Mouse (Mus musculus) hindbrain, embryonic 14.5 days (tissue): Measurements from ENCODE around the gene Vwa3b. TPM values are rescaled to one million over a fixed set of nuclear protein-coding genes. Genes with fewer than 3 reads are reported as not detected.

ENCODE experiments used
- ATAC-seq: fragments of 200-750 bp; cut with Nextera tagmentation; 2 replicates; pipeline ENCODE4 v1.8.0; 2017; ENCODE audit warnings: moderate number of reproducible peaks, mild to moderate bottlenecking, moderate TSS enrichment, moderate library complexity; ENCODE audit not compliant: low FRiP score
- DNase-seq: peaks from one replicate; pipeline ENCODE4 v3.0.0-alpha.2; 2015; ENCODE audit warnings: low spot score
- H3K27ac ChIP-seq: fragments of 300-500 bp; sonication (generic); 2 replicates; pipeline ENCODE4 v1.5.1; 2014; ENCODE audit warnings: mild to moderate bottlenecking, moderate library complexity
- H3K27me3 ChIP-seq: fragments of 300-500 bp; sonication (generic); 2 replicates; pipeline ENCODE4 v1.6.1; 2014; ENCODE audit warnings: mild to moderate bottlenecking, low read length, mixed read lengths; ENCODE audit not compliant: control insufficient read depth, insufficient read depth
- H3K36me3 ChIP-seq: fragments of 300-500 bp; sonication (generic); replicated peaks from 2 replicates; pipeline ENCODE4 v1.6.1; 2014; ENCODE audit not compliant: control insufficient read depth, insufficient read depth
- H3K4me1 ChIP-seq: fragments of 300-500 bp; sonication (generic); replicated peaks from 2 replicates; pipeline ENCODE4 v1.6.1; 2014; ENCODE audit warnings: antibody characterized with exemption, low read length, mixed read lengths; ENCODE audit not compliant: control insufficient read depth, insufficient read depth
- H3K4me2 ChIP-seq: fragments of 300-500 bp; sonication (generic); replicated peaks from 2 replicates; pipeline ENCODE4 v1.6.1; 2014; ENCODE audit warnings: mild to moderate bottlenecking, moderate library complexity
- H3K4me3 ChIP-seq: fragments of 300-500 bp; sonication (generic); replicated peaks from 2 replicates; pipeline ENCODE4 v1.5.1; 2014; ENCODE audit warnings: mild to moderate bottlenecking, low read length
- H3K9ac ChIP-seq: fragments of 300-500 bp; sonication (generic); 2 replicates; pipeline ENCODE4 v1.6.1; 2014
- H3K9me3 ChIP-seq: fragments of 300-500 bp; sonication (generic); 2 replicates; pipeline ENCODE4 v1.6.1; 2016; ENCODE audit warnings: low read length; ENCODE audit not compliant: control insufficient read depth
- WGBS: fragments of 180-500 bp; shearing (Covaris S2); extraction: QIAGEN DNeasy Blood & Tissue Kit; methylation state at CpG from one replicate; pipeline ENCODE4 v1.1.7; 2014; 5-methylcytosine and 5-hydroxymethylcytosine counted together
- polyA plus RNA-seq: library from polyadenylated mRNA; unstranded; fragments of >200 nt; fragmentation: Nextera tagmentation; extraction: Ambion mirVana; gene quantifications from 2 replicates; pipeline ENCODE4 v1.2.1, GENCODE M21; 2014

Gene Vwa3b
- polyA plus RNA-seq, 1 experiment from 2014 or later = 2.2 TPM

GRCm38 (mm10) chr1:36988161-36988560 lies 38.2 kb upstream of the Vwa3b start:
- Histone ChIP-seq H3K27ac (no peak overlapping the region), H3K27me3 (no peaks in the 10 kb centered on the region), H3K4me1 (no peaks in the 10 kb centered on the region), H3K9me3 (no peaks in the 10 kb centered on the region), H3K4me2 (no peak overlapping the region), H3K9ac (no peak overlapping the region), H3K4me3 (no peak overlapping the region), H3K36me3 (no peaks in the 10 kb centered on the region)
- DNase-seq (no peak), ATAC-seq (no peak)
- 85% methylated on average over 6 of the region's 6 CpGs for WGBS

GRCm38 (mm10) chr1:36988561-36988960 lies 37.8 kb upstream of the Vwa3b start:
- DNase-seq = no peak

DNA sequence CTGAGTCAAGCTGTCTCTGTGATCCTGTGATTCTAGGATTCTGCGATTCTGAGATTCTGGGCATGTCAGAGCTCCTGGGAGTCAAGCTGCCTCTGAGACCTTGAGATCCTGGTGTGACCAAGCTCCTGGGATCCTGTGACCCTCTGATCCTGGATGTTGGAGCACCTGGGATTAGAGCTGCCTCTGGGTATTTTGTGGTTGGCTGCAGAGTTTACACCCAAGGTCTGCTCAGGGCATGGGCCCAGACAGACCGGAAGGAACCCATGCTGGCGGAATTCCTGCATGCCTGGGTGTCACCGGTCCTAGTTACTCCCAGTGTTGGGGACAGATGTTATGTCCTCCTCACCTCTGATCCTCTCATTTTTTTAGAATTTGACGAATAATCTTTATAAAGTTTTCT lies 32.1 kb upstream of the Vwa3b start:
- Histone ChIP-seq H3K4me2 (no peak overlapping the region), H3K27me3 (no peaks in the 10 kb centered on the region), H3K27ac (no peak overlapping the region), H3K36me3 (no peaks in the 10 kb centered on the region), H3K9me3 (no peaks in the 10 kb centered on the region), H3K4me1 (no peaks in the 10 kb centered on the region), H3K9ac (no peak overlapping the region), H3K4me3 (no peak overlapping the region)
- no peak for ATAC-seq
- WGBS = 94% methylated on average over 5 of the region's 5 CpGs
- no peak for DNase-seq

More at GRCm38 (mm10) chr1:36988561-36988960, 37.8 kb upstream of the Vwa3b start:
- Histone ChIP-seq H3K4me3 (no peak overlapping the region), H3K27ac (no peak overlapping the region), H3K27me3 (no peaks in the 10 kb centered on the region), H3K9me3 (no peaks in the 10 kb centered on the region), H3K36me3 (no peaks in the 10 kb centered on the region), H3K4me1 (no peaks in the 10 kb centered on the region), H3K4me2 (no peak overlapping the region), H3K9ac (no peak overlapping the region)
- no peak for ATAC-seq
- 87% methylated on average over 6 of the region's 6 CpGs for WGBS

DNA sequence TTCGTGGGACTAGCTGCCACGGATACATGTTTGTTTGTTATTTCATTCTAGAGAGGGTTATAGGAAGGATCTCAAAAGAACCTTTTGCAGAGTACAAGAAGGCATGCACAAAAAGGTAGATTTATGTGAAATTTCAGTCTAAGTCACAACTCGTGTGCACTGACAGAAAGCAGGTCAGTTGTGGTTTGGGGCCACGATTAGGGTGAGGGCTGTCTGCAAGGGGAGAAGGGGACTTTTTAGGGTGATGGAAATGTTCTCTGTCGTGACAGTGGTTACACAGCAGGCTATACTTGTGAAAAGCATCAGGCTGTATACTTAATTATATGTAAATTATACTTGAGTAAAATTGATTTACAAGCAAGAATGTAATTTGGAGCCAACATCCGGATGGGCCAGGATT lies 30.6 kb upstream of the Vwa3b start:
- WGBS = 69% methylated on average over 6 of the region's 6 CpGs
- no peaks in the 10 kb centered on the region for H3K27me3 ChIP-seq
- no peak for ATAC-seq
- H3K4me3 ChIP-seq = no peak overlapping the region
- H3K36me3 ChIP-seq = no peaks in the 10 kb centered on the region
- no peak for DNase-seq
- H3K9me3 ChIP-seq = no peaks in the 10 kb centered on the region
- no peak overlapping the region for H3K9ac ChIP-seq
- H3K4me1 ChIP-seq = no peaks in the 10 kb centered on the region
- H3K27ac ChIP-seq = no peak overlapping the region
- no peak overlapping the region for H3K4me2 ChIP-seq

DNA sequence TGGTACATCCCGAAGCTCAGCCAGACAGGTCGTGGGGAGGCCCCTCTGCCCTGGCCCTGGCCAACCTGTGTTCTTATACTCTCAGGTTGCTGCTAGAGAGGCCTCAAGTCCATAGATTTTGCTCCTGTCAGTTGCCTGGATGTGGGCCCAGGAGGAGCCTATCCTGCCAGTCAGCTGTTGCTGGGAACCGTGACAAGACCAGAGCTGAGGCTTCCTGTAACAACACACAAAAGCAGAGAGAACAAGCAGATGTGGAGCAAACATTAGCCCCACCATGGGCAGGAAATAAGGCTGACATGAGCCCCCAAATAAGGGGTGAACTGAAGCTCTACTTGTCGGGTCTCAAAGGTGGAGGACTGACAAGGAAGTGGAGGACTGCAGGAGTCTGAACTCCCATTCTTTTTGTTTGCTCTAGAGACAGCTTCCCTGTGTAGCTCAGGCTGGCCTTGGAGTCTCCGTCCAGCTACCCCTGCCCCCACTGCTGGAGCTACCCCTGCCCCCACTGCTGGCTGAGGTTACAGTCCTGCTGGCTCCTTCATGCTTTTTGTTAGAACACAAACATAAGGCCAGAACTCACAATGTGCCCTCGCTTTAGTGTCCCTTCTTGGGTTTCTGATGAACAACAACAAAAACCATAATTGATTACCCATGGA lies 29.7 kb upstream of the Vwa3b start:
- H3K4me2 ChIP-seq = no peak overlapping the region
- no peak overlapping the region for H3K27ac ChIP-seq
- ATAC-seq (no peak; the same call in 1 of the 2 replicates), DNase-seq (peak; percentile 36)
- no peaks in the 10 kb centered on the region for H3K9me3 ChIP-seq
- H3K4me1 ChIP-seq = no peaks in the 10 kb centered on the region
- WGBS = 49% methylated on average over 6 of the region's 6 CpGs
- H3K27me3 ChIP-seq = no peaks in the 10 kb centered on the region
- no peaks in the 10 kb centered on the region for H3K36me3 ChIP-seq
- H3K4me3 ChIP-seq = no peak overlapping the region
- H3K9ac ChIP-seq = no peak overlapping the region

GRCm38 (mm10) chr1:37000307-37000706 lies 26.1 kb upstream of the Vwa3b start:
- H3K27ac ChIP-seq = no peak overlapping the region
- WGBS = 73% methylated on average over 5 of the region's 5 CpGs
- no peaks in the 10 kb centered on the region for H3K27me3 ChIP-seq
- no peak overlapping the region for H3K4me2 ChIP-seq
- no peaks in the 10 kb centered on the region for H3K36me3 ChIP-seq
- DNase-seq (no peak), ATAC-seq (no peak)
- no peaks in the 10 kb centered on the region for H3K9me3 ChIP-seq
- H3K4me3 ChIP-seq = no peak overlapping the region
- no peak overlapping the region for H3K9ac ChIP-seq
- no peaks in the 10 kb centered on the region for H3K4me1 ChIP-seq

GRCm38 (mm10) chr1:37001636-37002315 lies 24.6 kb upstream of the Vwa3b start:
- Histone ChIP-seq H3K27me3 (no peaks in the 10 kb centered on the region), H3K36me3 (no peaks in the 10 kb centered on the region), H3K27ac (no peak overlapping the region), H3K9me3 (no peaks in the 10 kb centered on the region), H3K4me2 (no peak overlapping the region), H3K9ac (no peak overlapping the region), H3K4me1 (no peaks in the 10 kb centered on the region), H3K4me3 (no peak overlapping the region)
- ATAC-seq (no peak), DNase-seq (no peak)
- 23% methylated on average over 7 of the region's 7 CpGs for WGBS

- Histone ChIP-seq H3K9ac (no peak overlapping the region), H3K27me3 (no peaks in the 10 kb centered on the region), H3K27ac (no peak overlapping the region), H3K4me3 (no peak overlapping the region), H3K9me3 (no peaks in the 10 kb centered on the region), H3K4me1 (no peaks in the 10 kb centered on the region), H3K4me2 (no peak overlapping the region), H3K36me3 (no peaks in the 10 kb centered on the region)
- WGBS = 72% methylated on average over 3 of the region's 3 CpGs
- ATAC-seq = no peak
- DNase-seq = no peak
These were observed 23.9 kb upstream of the Vwa3b start for GRCm38 (mm10) chr1:37002316-37003008.

DNA sequence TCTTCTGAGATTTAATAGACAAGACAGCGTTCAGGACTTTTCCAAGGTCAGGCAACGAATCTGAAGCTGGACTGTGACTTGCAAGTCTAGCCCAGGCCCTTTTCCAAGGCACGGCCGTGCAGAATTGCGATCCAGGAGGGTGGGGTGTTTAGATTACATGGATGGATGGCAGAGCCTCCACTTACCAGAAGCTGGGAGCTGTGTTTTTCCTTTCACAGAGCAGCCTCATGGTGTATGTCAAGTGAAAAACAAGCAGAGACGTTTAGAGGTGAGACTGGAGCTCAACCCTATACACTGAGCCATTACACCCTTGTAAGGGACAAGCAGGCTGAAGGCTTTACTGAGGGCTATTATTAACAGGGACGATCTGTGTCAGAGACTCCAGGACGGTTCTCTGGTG lies 21.9 kb upstream of the Vwa3b start:
- no peak for DNase-seq
- no peaks in the 10 kb centered on the region for H3K4me1 ChIP-seq
- H3K9ac ChIP-seq = no peak overlapping the region
- no peaks in the 10 kb centered on the region for H3K27me3 ChIP-seq
- no peak overlapping the region for H3K27ac ChIP-seq
- H3K4me3 ChIP-seq = no peak overlapping the region
- no peaks in the 10 kb centered on the region for H3K9me3 ChIP-seq
- no peak for ATAC-seq
- H3K36me3 ChIP-seq = no peaks in the 10 kb centered on the region
- no peak overlapping the region for H3K4me2 ChIP-seq
- WGBS = 82% methylated on average over 8 of the region's 8 CpGs
